Mouse (Mus musculus): Measurements from ENCODE around the gene Rin2.

DNA sequence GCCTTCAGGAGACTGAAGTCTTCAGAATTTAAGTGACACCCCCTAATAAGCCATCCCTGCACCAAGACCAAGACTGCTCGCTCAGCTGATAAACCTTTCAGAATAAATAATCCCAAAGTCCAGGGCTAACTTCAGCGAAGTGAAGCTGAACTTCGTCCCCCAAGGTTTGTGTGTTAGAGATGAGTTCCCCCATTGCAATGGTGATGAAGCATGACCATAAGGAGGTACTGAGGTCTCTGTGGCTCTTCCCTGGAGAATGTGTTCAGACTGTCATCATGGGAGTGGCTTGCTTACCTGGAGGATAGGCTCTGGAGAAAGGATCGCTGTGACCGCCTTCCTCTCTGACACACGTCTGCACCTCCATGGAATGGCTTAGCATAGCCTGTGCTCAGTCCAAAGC, 133.7 kb downstream of the Rin2 start:
- TF ChIP-seq CHD2 (IDR thresholded peaks at IDR 0.05; ENCODE audit: low read length) (no peak), CTCF (conservative IDR thresholded peaks at IDR 0.05 in 1 of 2, IDR thresholded peaks at IDR 0.05 in 1 of 2; ENCODE audit: low read depth in 2 of 2, low read length in 2 of 2) (no peak), UBTF (IDR thresholded peaks at IDR 0.05; ENCODE audit: low read depth, low read length) (no peak), MAFK (IDR thresholded peaks at IDR 0.05; ENCODE audit: insufficient replicate concordance, low read length) (no peak), BHLHE40 (IDR thresholded peaks at IDR 0.05; ENCODE audit: low read depth, low read length) (no peak), POLR2A (IDR thresholded peaks at IDR 0.05; ENCODE audit: low read depth, low read length) (no peak), EP300 (IDR thresholded peaks at IDR 0.05; ENCODE audit: low read length) (no peak), ELF1 (IDR thresholded peaks at IDR 0.05; ENCODE audit: low read depth, low read length) (no peak), ZKSCAN1 (IDR thresholded peaks at IDR 0.05; ENCODE audit: borderline replicate concordance, low read depth, low read length) (no peak), USF1 (IDR thresholded peaks at IDR 0.05; ENCODE audit: low read depth, low read length) (no peak), TBP (conservative IDR thresholded peaks at IDR 0.05; ENCODE audit: low read depth, low read length) (no peak), HCFC1 (IDR thresholded peaks at IDR 0.05; ENCODE audit: low read depth, low read length) (no peak), GABPA (IDR thresholded peaks at IDR 0.05; ENCODE audit: insufficient replicate concordance, low read depth, low read length) (no peak), MAX (IDR thresholded peaks at IDR 0.05; ENCODE audit: low read length) (no peak)
